Mouse (Mus musculus) midbrain, embryonic 14.5 days (tissue): Measurements from ENCODE around the gene Morn1. TPM values are rescaled to one million over a fixed set of nuclear protein-coding genes. Genes with fewer than 3 reads are reported as not detected.

Experiments used
- ATAC-seq: fragments of 200-750 bp; cut with Nextera tagmentation; 2 replicates; pipeline ENCODE4 v1.8.0; 2017; ENCODE audit warnings: moderate number of reproducible peaks, moderate library complexity; ENCODE audit not compliant: low FRiP score, low TSS enrichment
- DNase-seq: peaks from one replicate; pipeline ENCODE4 v3.0.0-alpha.2; 2015
- H3K27ac ChIP-seq: fragments of 300-500 bp; sonication (generic); replicated peaks from 2 replicates; pipeline ENCODE4 v1.5.1; 2014; ENCODE audit warnings: mild to moderate bottlenecking, low read depth, low read length, moderate library complexity
- H3K27me3 ChIP-seq: fragments of 300-500 bp; sonication (generic); 2 replicates; pipeline ENCODE4 v1.6.1; 2014; ENCODE audit warnings: low read length, control low read depth, mixed read lengths; ENCODE audit not compliant: control insufficient read depth, insufficient read depth
- H3K36me3 ChIP-seq: fragments of 300-500 bp; sonication (generic); 2 replicates; pipeline ENCODE4 v1.6.1; 2014; ENCODE audit warnings: low read length, control low read depth; ENCODE audit not compliant: control insufficient read depth, insufficient read depth
- H3K4me1 ChIP-seq: fragments of 300-500 bp; sonication (generic); 2 replicates; pipeline ENCODE4 v1.6.1; 2014; ENCODE audit warnings: mild to moderate bottlenecking, antibody characterized with exemption, low read length, control low read depth; ENCODE audit not compliant: control insufficient read depth, insufficient read depth
- H3K4me2 ChIP-seq: fragments of 300-500 bp; sonication (generic); 2 replicates; pipeline ENCODE4 v1.6.1; 2014; ENCODE audit warnings: mild to moderate bottlenecking, low read length, moderate library complexity
- H3K4me3 ChIP-seq: fragments of 300-500 bp; sonication (generic); replicated peaks from 2 replicates; pipeline ENCODE4 v1.5.1; 2014; ENCODE audit warnings: low read depth, low read length
- H3K9ac ChIP-seq: fragments of 300-500 bp; sonication (generic); replicated peaks from 2 replicates; pipeline ENCODE4 v1.6.1; 2014; ENCODE audit warnings: mild to moderate bottlenecking, low read length, moderate library complexity
- H3K9me3 ChIP-seq: fragments of 300-500 bp; sonication (generic); 2 replicates; pipeline ENCODE4 v1.6.1; 2016; ENCODE audit warnings: low read length, control low read depth, mixed read lengths; ENCODE audit not compliant: control insufficient read depth
- WGBS: fragments of 180-500 bp; shearing (Covaris S2); extraction: QIAGEN DNeasy Blood & Tissue Kit; methylation state at CpG from one replicate; pipeline ENCODE4 v1.1.7; 2014; 5-methylcytosine and 5-hydroxymethylcytosine counted together
- polyA plus RNA-seq: library from polyadenylated mRNA; unstranded; fragments of >200 nt; fragmentation: Nextera tagmentation; extraction: Ambion mirVana; gene quantifications from 2 replicates; pipeline ENCODE4 v1.2.1, GENCODE M21; 2014

The Morn1 gene
- polyA plus RNA-seq, 1 experiment from 2014 or later: 6.0 TPM

DNA sequence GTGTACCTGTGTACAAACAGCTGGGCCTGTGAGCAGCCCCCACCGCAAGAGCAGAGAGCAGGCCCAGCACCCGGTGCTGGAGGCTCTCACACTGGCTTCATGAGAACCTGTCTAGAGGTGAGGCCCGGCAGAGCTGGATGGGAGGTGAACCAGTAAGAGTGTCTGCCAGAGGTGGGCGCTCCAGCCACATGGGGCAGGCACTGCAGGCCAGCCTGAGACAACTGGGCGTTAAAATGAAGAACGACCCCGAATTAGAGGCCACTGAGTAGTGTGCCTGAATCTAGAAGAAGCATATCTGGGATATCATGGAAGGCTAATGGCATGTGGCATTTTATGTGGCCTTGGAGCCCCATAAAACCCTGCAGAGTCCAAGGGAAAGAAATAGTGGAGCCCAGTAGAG lies 33.7 kb downstream of the Morn1 start:
- H3K27ac ChIP-seq: no peak overlapping the region
- H3K4me3 ChIP-seq: no peak overlapping the region
- DNase-seq: no peak
- H3K9me3 ChIP-seq: no peaks in the 10 kb centered on the region
- H3K9ac ChIP-seq: no peak overlapping the region
- no peaks in the 10 kb centered on the region for H3K27me3 ChIP-seq
- no peak for ATAC-seq
- peaks cover 13% of the 10 kb centered on the region for H3K4me1 ChIP-seq
- 88% methylated on average over 7 of the region's 7 CpGs for WGBS
- H3K36me3 ChIP-seq: no peaks in the 10 kb centered on the region
- H3K4me2 ChIP-seq: no peak overlapping the region

DNA sequence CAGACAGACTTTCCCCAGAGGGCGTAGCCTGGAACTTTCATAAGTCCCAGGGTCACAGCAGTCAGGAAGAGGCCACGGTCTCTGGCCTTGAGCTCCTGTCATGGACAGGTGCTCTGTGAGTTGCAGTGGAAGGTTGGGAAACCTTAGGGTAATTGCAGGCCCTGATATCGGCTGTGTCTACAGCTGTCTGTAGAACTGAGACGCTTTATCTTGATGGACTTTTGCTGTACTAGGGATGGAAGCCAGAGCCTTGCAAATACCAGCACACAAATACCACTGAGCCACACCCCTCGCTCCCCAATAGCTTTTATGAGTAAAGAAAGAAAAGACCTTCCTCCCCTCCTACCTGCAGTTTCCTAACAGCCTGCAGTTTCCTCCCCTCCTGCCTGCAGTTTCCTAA lies 34.2 kb downstream of the Morn1 start:
- Histone ChIP-seq H3K9ac (no peak overlapping the region), H3K27ac (no peak overlapping the region), H3K4me1 (peaks cover 13% of the 10 kb centered on the region), H3K9me3 (no peaks in the 10 kb centered on the region), H3K4me2 (no peak overlapping the region), H3K4me3 (no peak overlapping the region), H3K36me3 (no peaks in the 10 kb centered on the region), H3K27me3 (no peaks in the 10 kb centered on the region)
- WGBS: 84% methylated on average over 5 of the region's 5 CpGs
- ATAC-seq (no peak), DNase-seq (no peak)

DNA sequence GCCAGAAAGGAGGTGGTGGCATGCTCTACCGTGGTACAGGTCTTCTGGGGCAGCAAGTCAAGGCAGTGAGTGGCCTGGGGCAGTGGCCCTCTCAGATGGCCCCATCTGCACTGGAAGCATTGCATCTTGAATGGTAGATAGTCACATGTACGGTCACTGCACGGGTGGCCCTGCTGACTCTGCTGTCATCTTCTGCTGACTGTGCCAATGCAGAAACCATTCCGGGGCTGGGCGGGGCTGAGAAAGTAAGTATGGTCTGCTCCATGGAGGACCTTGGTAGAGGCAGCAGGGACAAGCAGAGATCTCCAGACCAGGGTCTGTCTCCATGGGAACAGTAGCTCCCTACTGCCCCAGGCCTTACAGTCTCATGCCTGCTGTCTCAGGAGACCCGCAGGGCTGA lies 34.8 kb downstream of the Morn1 start:
- Histone ChIP-seq H3K36me3 (no peaks in the 10 kb centered on the region), H3K4me2 (no peak overlapping the region), H3K27ac (no peak overlapping the region), H3K4me3 (no peak overlapping the region), H3K9ac (no peak overlapping the region), H3K9me3 (no peaks in the 10 kb centered on the region), H3K4me1 (peaks cover 13% of the 10 kb centered on the region), H3K27me3 (no peaks in the 10 kb centered on the region)
- ATAC-seq: no peak
- WGBS: 89% methylated on average over 6 of the region's 6 CpGs
- no peak for DNase-seq

DNA sequence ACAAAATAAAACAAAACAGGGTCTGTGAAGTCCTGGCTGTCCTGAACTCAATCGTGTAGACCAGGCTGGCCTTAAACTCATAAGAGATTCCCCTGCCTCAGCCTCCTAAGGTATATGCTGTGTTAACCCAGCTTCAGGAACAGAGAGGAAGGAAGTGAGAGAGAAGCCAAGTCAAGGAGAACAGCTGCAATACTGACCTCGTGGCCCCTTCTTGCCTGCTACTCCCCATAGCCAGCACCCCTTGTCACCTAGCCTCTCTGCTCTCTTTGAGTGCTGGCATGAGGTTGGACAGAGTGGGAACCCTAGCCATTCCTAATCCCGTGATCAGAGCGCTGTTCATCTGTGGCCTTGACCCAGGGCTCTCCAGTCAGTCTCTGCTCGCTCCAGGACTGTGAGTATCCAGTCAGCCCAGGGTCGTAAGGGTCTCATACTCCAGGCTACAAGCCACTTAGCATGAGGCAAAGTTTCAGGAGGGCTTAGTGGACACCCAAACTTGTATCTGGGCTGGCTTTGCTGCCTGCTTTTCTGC lies 35.6 kb downstream of the Morn1 start:
- no peak overlapping the region for H3K9ac ChIP-seq
- ATAC-seq: no peak

DNA sequence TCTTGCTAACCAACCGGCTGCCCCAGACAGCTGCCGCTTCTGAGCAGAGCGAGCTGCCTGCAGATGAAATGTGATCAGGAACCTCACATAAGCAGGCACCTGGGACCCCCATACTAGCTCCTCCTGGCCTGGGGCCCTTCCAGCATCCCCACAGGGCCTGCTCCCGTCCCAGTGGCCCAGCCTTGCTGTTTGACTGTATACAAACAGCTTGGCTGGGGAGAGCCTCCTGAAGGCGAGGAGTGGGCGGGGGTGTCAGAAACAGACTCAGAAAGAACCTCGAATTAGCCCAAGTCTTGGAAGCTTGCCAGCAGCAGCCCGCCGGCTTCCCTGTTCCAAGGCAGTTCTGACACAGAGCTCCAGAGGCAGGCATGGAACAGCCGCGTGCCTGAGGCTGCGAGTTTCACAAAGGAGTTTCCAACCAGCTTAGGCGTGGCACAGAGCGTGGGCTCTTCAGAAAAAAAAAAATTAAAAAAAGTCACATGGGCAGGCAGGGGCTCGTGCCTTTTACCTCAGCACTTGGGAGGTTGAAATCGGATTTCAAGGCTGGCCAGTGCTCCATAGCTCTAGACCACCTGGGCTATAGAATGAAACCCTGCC lies 36.2 kb downstream of the Morn1 start:
- Histone ChIP-seq H3K4me2 (0 out of 2 replicates have a peak overlapping the region, but pooled peaks have one; percentile 4), H3K27ac (peak overlapping the region; percentile 58), H3K4me1 (peaks cover 19% of the 10 kb centered on the region), H3K9me3 (no peaks in the 10 kb centered on the region), H3K27me3 (no peaks in the 10 kb centered on the region), H3K9ac (no peak overlapping the region), H3K36me3 (no peaks in the 10 kb centered on the region), H3K4me3 (no peak overlapping the region)
- DNase-seq (peak; percentile 92), ATAC-seq (peak; percentile 70; the same call in 1 of the 2 replicates)
- 14% methylated on average over 16 of the region's 16 CpGs for WGBS

More for the DNA sequence above, 35.6 kb downstream of the Morn1 start:
- Histone ChIP-seq H3K4me1 (peaks cover 16% of the 10 kb centered on the region), H3K4me2 (no peak overlapping the region), H3K27me3 (no peaks in the 10 kb centered on the region), H3K4me3 (no peak overlapping the region), H3K36me3 (no peaks in the 10 kb centered on the region), H3K27ac (peak overlapping the region; percentile 58), H3K9me3 (no peaks in the 10 kb centered on the region)
- WGBS: 85% methylated on average over 6 of the region's 6 CpGs
- DNase-seq: no peak

DNA sequence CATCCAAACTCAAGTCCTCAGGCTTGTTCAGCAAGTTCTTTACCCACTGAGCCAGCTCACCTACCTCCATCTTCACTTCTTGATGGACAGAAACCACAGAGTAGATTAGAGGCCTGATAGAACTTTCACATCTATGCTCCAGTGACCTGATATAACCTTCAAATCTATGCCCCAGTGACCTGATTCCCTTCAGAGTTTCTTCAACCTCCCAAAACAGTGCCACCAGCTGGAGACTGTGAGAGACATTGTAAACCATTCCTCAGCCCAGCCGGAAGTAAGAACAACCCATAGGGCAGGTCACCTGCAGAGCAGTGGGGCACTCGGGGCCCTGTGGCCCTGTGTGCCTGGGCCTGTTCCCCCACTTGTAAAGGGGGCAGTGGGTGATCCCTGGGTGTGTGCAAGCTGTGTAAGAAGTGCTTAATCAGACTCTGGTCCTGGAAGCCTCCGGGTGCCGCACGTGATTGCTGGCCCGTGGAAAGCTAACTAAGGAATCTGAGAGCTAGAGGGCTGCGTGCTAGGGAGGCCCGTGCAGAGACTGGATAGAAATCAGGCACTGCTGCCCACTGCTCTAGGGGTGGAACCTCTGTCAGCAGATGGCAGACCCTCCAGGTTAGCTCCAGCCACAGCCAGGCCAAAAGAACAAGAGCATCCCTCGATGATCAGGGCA lies 37.6 kb downstream of the Morn1 start:
- ATAC-seq: no peak
- Histone ChIP-seq H3K4me3 (no peak overlapping the region), H3K27me3 (no peaks in the 10 kb centered on the region), H3K36me3 (no peaks in the 10 kb centered on the region), H3K9ac (no peak overlapping the region), H3K9me3 (no peaks in the 10 kb centered on the region), H3K4me1 (peaks cover 19% of the 10 kb centered on the region), H3K4me2 (no peak overlapping the region), H3K27ac (no peak overlapping the region)
- no peak for DNase-seq
- WGBS: 74% methylated on average over 9 of the region's 9 CpGs

DNA sequence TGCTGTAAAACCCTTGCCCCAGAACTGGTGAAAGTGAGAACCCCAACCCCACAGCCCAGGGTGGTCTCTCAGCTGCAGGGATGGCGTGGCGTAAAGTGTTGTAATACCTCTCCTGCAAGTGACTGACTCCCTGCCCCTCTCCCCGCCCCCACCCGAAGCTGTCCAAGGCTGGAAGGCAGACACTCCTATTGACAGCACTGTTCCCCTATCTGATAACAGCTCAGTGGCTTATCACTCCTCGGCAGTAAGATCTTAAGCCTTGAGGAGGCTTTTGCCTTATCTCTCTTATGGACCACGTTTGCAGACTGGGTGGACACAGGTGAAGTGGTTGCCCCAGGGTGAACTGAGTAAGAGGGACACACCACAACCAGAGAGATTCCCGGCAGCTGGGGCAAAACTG lies 38.9 kb downstream of the Morn1 start:
- Histone ChIP-seq H3K9ac (no peak overlapping the region), H3K4me1 (peaks cover 19% of the 10 kb centered on the region), H3K4me3 (no peak overlapping the region), H3K27me3 (no peaks in the 10 kb centered on the region), H3K4me2 (no peak overlapping the region), H3K9me3 (no peaks in the 10 kb centered on the region), H3K27ac (no peak overlapping the region), H3K36me3 (no peaks in the 10 kb centered on the region)
- no peak for DNase-seq
- 67% methylated on average over 7 of the region's 7 CpGs for WGBS
- ATAC-seq: no peak

DNA sequence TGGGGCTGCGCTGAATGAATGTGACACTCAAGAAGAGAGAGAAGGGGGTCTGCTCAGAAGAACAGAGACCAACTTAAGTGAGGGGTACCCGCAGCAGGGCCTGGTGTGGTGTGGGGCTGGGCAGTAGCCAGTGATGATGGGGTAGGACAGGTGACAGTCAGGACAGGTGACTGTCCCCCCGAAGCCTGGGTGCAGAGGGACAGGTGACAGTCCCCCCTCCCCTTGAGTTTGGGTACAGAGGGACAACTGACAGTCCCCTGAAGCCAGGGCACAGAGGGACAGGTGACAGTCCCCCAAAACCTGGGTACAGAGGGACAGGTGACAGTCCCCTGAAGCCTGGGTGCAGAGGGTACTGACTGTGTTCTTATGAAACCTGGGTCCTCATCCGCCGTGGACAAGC lies 39.8 kb downstream of the Morn1 start:
- WGBS: 91% methylated on average over 5 of the region's 5 CpGs
- H3K9ac ChIP-seq: no peak overlapping the region
- H3K9me3 ChIP-seq: no peaks in the 10 kb centered on the region
- H3K27me3 ChIP-seq: no peaks in the 10 kb centered on the region
- no peak overlapping the region for H3K4me2 ChIP-seq
- H3K4me1 ChIP-seq: peaks cover 19% of the 10 kb centered on the region
- ATAC-seq (no peak), DNase-seq (no peak)
- H3K36me3 ChIP-seq: no peaks in the 10 kb centered on the region
- H3K27ac ChIP-seq: no peak overlapping the region
- H3K4me3 ChIP-seq: no peak overlapping the region
